Mouse (Mus musculus) adrenal gland, adult 18-20 months (tissue): ENCODE results near the gene Abcd4. TPM values are rescaled to one million over a fixed set of nuclear protein-coding genes. Genes with fewer than 3 reads are reported as not detected.

Experiments used
- DNase-seq, 2 experiments: peaks; one replicate each; pipeline ENCODE4 v3.0.0; 2021 to 2022; ENCODE audit warnings: low spot score in 2 of 2
- long read RNA-seq, 2 experiments: library from polyadenylated mRNA; stranded (forward); transcript quantifications; one replicate each; pipeline ENCODE4 v2.0.0; 2021
- total RNA-seq, 2 experiments: library from RNA; stranded (reverse); gene quantifications; 1 replicate in 1 of 2; 2 replicates in 1 of 2; pipeline ENCODE4 v1.2.3; 2021

Gene Abcd4
- 10 to 100 TPM; 11.8 to 12.1 TPM for total RNA-seq
- long read RNA-seq, experiment 1, partial matches to known transcripts, result 0 of 7 reads
- long read RNA-seq, experiment 1, other reads (novel, unspliced or antisense), result 4 of 7 reads
- long read RNA-seq, experiment 2, transcript Abcd4-201 (19 exons, 2,309 nt), result major isoform, 23 of 41 reads
- long read RNA-seq, experiment 2, partial matches to known transcripts, result 9 of 41 reads
- long read RNA-seq, experiment 2, other reads (novel, unspliced or antisense), result 9 of 41 reads

DNA sequence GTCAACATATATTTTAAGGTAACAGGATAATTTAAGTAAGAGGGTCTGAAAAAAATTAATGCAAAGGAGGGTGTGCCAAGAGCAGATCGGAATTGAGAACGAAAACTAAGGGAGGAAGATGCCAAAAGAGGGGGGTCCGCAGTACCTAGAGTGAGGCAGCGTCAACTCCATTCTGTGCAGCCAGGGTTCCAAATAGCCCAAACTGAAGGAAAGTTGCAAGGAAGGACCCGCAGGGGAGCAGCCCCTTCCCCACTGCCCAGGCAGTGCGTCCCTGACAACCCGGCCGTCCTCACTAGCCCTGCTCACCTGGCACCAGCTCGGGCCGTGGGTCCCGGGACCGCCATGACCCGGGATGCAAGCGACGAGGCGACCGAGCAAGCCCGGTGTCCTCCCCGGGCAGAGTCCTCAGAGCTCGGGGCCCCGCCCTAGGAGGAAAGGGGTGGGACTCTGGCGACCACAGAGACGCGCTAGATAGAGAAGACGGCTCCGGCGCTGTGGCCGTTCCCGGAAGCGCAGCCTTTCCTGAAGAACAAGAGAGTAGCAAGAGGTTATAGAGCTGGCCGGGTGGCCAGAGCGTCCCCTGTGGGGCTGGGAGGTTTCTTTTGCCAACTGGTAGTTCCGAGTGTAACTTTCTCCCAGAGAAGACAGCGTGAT is at the start of gene Abcd4:
Abcd4 (minus strand) TSS at position 437 of the 654 bp plus-strand sequence.
- peak; percentile 86 to 89 for DNase-seq

DNA sequence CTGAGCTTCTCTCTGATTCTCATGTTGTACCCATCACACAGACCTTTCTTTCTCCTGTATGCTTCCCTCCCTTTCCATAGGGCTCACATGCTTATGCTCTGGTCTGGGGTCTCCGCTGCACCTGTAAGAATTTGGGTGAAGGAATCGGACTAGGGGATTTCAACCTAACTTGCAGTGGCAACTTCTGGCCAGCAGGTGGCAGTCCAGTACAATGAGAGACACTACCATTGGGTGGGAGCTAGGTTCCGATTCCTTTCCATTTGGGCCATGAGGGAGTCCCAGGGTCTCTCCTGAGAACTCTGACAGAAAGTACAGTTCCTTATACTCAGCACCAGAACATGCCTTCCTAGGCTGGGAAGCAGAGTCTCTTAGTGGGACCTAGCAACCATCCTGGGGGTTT is 36.7 kb upstream of the Abcd4 start:
- peak; percentile 58 to 72 for DNase-seq

DNA sequence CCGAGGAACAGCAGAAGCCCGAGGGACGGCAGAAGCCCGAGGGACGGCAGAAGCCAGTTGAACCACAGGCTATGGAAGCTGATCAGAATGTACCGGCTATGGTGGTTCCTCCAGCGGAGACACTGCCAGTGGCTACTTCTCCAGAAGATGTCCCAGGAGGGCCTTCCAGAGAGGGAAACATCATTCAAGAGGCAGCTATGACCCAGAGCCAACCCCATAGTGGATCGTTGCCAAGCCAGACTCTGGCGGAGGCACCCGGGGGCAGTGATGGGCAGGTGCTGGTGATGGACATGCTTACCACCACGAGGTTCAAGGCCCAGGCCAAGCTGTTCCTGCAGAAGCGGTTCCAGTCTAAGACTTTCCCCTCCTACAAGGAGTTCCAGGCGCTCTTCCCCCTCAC is 33.0 kb upstream of the Abcd4 start:
- no peak for DNase-seq

DNA sequence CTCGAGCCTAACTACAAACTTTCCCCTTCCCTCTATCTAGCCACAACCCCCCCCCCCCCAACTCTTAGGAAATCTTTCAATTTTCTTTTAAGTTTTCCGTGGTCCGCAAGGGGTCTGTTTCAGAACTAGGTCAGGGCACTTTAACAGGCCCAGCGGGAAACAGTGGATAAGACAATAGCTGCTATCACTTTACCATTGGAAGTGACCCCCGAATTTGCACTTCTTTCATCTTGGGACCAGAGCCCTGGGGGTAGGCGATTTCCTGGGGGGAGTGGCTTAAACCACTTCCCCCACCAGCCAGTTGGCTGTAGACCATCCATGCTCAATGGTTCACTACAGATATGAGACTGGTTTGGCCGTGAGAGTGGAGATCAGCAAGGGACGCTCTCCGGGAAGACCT is 23.4 kb upstream of the Abcd4 start, which contains the start of gene Vrtn:
Vrtn (plus strand) TSS at position 366 of the 400 bp plus-strand sequence.
- DNase-seq, result no peak

DNA sequence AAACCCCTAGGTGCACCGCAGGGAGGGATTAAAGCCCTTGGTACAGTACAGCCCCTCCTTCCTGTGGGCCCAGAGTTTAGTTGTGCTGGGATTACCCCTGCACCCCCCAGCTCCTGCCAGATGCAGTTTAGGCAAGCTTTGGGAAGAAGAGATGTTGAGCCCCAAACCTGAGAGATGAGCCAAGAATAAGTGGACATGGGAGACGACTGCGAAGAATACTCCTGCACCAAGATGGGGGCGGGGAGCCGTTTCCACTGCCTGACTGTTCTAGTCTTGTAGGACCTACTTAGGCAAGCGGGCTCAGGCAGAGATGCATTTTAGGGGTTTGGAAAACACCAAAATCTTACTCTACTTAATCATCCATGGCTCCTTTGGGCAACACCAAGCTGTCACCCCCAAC is 23.0 kb upstream of the Abcd4 start:
- no peak for DNase-seq

DNA sequence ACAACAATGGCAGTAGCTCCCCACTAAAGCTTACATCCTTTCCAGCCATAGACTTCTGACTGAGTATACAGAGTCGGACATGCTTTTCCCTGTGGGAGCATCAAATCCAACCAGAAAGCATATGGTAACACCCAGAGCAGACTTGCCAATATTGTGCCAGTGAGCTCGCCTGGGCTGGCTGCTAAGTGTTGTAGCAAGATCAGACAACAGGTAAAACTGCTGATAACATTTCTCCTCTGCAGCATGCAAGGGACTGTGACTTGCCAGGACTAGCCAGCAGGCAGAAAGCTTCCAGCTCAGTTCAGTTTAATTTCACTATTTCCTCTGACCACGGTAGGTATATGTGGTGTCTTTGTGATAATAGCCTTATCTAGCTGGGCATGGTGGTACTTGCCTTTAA is 14.7 kb upstream of the Abcd4 start:
- no peak for DNase-seq

DNA sequence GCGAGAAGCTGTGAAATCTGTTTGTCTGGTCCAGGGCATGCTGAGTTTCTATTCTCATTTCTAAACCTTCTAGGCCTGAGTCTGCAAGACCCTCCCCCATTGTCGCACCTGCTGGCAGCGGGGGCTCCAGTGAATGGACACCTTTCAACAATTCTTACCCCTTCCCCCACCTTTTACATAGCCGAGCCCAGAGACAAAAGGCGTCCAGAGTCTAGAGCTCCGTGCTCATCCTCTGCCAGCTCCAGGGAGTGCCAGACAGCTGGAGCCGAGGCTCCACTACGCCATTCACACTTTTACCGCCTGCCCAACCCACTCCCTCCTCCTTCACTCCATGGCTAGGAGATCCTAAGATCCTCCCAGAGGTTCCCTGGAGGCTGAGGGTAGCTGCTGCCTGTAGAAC is 7.9 kb upstream of the Abcd4 start:
- no peak for DNase-seq

DNA sequence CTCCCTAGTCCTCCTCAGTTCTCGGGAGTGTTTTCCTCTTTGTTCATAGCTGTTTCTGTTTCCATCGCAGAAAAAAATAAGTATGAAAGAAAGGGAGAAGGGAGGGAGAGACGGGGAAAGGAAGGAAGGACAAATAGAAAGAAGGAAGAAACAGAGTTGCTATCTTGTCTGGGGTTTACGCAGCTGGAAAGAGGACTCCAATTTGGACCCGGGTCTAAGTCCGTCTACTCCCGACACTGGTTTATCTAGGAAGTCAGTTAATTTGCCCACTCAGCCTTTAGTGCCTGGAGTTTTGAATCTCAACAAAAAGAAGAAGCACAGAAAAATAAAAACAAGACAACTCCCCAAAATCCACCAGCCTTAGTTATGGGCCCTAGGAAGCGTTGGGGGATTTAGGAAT is 7.4 kb upstream of the Abcd4 start:
- DNase-seq, result no peak

DNA sequence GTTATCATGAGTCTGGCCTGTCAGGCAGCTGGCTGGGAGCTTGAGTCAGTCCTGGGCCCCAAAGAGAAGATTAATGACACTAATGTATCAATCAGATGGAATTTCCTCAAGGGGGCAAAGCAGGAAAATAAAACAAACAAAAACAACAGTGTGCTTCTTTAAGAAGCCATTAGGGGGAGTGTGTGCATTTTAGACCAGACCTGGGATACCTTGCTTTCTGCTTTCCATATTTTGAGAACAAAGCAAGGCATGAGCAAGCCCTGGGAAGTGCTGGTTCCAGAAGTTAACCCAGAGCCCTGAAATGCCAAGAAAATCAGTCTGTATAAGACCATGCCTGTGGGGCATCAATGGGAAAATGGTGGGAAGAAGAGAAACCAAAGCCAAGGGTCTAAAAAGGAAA is 3.8 kb upstream of the Abcd4 start:
- no peak for DNase-seq

DNA sequence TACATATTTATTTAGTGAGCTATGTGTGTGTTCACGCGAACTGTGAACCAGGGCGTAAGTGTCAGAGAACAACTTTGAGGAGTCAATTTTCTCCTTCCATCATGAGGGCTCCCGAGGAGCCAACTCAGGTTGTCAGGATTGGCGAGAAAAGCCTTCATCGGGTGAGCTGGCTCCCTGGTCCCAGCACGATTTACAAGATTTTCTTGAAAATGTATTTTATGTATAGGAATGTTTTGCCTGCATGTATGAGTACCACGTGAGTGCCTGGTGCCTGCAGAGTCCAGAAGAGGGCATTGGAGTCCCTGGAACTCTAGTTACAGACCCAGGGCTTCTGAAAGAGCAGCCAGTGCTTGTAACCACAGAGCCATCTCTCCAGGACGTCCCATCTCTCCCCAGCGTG is 450 bp upstream of the Abcd4 start:
- DNase-seq, result peak in 1 of 2 experiments; percentile 10

DNA sequence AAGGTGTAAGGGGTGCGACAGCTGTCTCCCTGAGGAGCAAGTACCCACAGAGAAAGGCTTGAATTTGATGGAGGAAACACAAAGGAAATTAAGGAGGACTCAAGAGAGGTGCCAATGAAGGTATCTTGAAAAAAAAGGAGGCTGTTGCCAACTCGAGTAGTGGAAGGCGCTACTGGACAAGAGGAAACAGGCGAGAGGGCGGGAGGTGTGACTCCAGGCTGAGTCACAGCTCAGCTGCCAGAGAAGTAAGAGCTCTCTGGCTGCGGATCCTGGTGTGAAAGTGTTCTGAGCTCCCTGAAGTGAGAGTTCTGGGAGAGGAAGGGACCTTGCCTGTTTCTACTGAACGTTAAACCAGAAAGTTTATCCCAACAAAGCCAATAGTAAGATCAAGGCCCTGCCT is 2.7 kb downstream of the Abcd4 start:
- peak in 1 of 2 experiments; percentile 14 for DNase-seq

DNA sequence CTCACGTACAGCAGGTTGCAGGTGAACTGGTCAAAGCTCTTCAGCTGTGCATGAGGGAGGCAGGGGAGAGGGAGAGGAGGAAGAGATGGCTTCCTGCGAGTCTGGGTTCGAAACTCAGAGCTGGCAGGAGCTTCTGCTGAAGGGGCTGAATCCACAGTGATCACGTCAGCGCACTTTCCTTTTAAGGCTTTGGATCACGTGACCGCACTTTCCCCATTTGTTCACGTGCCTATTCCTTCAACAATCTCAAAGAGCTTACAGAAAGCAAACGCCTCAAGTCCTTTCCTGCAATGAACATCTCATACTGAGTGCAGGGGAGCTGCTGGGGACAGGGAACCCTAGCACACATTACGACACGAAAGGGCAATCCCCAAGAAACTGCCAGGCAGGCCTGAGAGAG is 3.2 kb downstream of the Abcd4 start:
- no peak for DNase-seq

DNA sequence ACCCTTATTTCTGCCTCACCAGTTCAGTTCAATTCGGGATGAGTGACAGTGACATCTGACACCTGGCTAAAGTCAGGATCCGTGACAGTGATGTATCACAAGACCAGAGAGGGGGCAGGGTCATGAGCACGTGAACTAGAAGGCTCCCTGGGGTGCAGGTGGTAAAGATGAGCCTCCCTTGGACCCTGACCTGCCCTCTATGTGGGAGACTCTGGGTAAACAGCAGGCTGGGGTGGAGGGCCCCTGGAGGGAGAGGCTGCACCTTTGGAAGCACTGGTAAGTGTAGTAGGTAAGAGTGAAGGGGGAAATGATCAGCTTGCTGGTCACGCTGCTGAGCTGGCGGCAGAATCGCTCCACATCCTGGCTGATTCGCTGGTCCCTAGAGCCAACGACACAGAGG is 4.7 kb downstream of the Abcd4 start:
- DNase-seq, result no peak

DNA sequence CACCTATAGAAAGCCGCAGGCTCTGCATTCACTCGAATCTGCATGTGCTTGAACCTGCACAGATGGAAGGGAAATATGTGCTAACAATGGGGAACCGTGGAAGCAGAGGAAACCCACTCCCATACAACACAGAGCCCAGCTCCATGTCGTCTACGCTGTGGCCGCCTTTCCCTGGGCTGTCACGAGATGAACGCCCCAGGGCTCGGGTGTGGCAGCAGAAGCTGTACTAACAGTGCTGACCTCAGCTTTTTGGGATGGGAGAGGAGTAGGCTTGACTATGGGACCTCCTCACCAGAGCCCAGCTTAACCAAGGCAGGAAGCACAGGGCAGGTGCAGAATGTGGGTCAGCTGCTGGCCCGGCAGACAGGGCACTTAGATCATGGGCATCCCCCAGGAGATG is 5.5 kb downstream of the Abcd4 start:
- DNase-seq, result no peak

DNA sequence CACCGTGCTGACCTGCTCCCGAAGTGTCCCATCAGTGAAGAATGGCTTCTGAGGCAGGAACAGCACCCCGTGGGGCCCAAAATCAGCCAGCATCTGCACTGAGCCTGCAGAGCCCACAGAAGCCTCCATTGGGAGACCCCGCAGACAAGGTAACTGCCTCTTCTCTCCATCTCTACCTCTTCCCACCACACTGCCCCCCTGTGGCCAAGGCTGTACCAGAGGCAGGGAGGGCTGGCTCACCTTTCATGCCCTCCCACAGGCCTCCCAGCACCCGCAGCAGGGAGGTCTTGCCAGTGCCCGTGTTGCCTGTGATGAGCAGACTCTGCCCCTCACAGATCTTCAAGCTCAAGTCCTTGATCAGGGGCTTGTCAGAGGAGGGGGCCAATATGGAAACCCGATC is 11.4 kb downstream of the Abcd4 start:
- DNase-seq, result no peak

DNA sequence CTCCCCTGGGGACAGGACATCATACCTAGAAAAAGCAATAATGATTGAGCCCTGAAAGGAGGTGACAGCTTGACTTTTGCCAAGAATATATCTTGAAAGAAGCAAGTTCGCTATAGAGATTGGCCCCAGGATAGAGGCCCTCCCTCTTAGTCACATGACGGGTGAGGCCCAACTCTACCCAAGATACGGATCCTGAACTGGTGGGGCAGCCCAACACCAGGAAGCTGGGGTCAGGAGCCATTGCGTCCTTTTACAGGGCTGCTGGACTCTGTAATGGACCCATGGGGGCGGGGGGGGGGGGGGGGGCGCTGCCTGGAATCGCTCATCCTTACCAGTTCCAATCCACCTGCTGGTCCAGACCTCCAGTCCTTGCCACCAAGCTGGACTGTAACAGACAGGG is 13.2 kb downstream of the Abcd4 start:
- DNase-seq, result no peak

DNA sequence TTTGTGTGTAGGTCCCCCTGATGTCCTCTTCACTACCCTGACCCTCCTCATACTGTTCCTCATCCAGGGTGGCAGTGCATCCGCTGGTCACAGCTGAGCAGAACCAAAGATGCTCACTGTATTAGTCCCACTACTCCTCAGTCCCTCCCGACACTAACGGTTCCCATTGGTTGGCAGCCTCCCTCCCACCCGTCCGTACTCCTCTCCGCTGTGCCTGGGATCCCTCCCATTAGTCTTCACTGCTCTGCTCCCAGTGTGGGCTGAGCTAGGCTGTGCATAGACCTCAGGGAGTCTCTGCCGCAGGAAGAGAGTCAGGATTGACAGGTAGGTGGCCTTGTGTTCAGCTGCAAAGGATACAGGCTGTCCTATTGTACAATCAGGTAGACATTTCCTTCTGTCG is 18.9 kb downstream of the Abcd4 start:
- DNase-seq, result no peak

DNA sequence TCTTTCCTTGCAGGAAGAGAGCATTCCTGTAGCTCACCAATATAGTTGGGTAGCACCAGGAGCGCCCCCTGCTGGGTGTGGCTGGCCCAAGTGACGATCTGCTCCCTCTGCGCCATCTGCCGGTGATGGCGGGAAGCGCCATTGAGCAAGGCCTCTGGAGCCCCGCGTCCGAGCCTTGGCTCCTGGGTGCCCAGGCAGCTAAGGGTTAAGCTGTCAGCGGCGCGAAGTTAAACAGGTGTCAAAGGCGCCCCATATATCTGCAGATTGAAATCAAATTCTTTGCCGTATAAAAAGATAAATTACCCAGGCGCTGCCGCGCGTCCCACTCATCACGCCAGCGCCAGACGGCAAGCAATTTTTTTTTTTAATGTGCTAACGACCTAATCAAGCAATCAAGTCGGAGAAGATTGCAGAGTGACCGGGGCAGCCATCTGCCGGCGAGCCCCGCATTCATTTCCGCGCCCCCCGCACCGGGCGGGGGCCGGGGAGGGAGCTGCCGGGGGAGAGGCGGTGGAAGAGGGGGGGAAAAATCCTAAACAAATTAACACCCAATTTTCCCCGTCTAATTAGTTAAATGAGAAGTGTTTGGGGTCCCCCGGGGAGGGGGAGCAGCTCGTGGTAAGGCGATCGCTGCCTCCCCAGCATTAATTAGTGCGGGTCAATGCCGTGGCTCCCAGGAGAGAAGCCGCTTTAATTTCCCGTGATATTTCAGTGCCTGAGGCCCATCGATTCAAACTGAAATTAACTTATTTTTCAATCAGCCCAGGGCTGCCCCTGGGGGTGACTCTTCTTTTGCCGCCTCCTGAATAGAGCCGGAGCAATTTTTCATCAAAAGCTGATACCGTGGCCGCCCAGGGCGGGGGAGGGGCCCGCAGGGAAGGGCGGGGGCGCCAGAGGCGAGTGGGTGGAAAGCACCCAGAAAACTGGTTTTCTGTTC is 27.1 kb downstream of the Abcd4 start:
- DNase-seq, result peak; percentile 97 to 98

DNA sequence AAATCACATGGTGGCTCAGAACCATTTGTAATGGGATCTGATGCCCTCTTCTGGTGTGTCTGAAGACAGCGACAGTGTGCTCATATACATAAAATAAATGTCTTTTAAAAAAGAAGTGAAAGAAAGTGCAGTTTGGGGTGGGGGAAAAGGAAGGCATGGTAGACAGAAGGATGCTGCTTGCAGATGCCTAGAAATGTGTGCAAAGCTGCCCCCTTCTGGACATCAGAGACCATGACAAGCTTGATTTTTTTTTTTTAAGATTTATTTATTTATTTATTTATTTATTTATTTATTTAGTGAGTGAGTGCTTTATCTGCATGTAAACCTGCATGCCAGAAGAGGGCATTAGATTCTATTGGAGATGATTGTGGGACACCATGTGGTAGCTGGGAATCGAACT is 35.9 kb downstream of the Abcd4 start:
- DNase-seq, result no peak

DNA sequence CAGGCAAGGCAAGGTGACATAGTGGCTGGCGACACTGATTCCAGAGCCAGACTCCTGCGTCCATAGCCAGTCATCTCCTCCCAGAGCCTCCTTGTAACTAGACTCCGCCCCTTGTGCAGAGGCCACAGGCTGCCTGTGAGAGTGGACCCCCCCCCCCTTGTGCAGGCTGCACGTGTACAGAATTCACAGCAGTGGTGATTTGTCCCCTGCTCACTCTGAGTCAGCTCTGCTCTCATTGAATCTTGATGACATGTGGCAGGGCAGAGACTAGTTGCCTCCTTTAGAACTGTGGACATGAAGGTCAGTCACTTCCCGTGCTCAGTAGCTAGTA is 38.8 kb downstream of the Abcd4 start:
- DNase-seq, result no peak

DNA sequence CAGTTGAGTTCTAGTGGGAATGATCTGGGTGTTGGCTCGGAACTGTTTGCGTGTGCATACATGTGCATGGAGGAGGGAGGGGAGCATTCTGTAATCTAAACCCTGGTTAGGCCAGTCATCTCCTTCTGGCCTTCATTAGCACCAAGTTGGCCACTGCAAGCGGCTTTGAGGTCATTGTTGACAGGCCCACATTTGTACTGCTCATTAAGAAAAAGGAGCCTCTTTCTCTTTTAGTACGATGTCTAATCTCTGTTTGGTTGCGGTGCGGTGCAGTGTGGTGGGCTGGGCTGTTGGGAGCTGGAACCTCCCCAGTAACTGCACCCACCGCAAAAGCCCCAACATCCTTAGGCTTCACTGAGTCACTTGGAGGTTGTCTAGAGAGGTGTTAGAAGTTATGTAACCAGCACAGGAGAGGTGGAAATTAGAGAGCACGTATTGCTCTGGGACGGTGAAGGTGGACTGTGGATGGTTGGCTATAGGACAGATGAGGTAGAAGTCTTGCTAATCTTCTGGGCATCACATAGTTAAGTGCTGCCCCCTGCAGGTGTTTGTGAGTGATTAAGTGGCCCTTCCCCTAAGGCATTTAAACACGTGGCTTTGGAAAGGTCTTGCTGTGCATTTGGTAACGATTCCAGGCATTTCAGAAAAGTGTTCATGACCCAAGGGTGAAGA is 39.3 kb downstream of the Abcd4 start:
- peak in 1 of 2 experiments; percentile 23 for DNase-seq

DNA sequence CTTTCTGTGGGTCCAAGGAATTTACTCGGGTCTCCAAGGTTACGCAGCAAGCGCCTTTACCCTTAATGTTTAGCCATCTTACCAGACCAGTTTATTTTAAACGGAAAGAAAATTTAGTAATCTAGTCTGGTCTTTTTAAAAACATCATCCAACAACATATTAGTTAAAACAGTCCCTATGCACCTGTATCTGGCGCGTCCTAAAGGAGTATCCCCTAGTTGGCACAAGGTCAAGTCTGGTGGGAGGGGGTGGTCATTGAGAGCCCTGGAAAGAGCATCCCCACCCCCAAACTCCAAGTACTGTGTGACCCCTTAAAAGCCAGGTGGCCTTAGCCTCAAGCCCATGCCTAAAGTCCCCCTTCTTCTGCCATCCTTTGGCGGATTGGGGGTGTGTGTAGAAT is 44.1 kb downstream of the Abcd4 start:
- DNase-seq, result no peak
